ENCODE assay signal across 27 mouse cellular contexts in genomic region chr12:35153186-35153585, GRCm38 (mm10).
DNase-seq lines count a peak whose midpoint lies in the region; ATAC-seq and TF ChIP-seq lines count a peak whose summit lies in the region.
"Had no signal": no experiment of that assay in that cellular context is flagged by ENCODE, and none has a peak within 500 bp of the region (broad histone marks: within the 10 kb centered on the region; RNA-seq: fewer than 3 reads in every experiment).

No protein-coding gene starts in this region.

- no peak overlapping the region for H3K27ac ChIP-seq in lung, postnatal 0 days (ENCODE audit: low read length)
- H3K27ac ChIP-seq: embryonic facial prominence, embryonic 13.5 days; gastrocnemius, adult 2 months; heart, adult 2 months; hindbrain, embryonic 10.5 days; hindbrain, embryonic 15.5 days; macrophage had no signal

- peak; percentile 35 for DNase-seq in adrenal gland, adult 2 months
- no peak for DNase-seq in adrenal gland, postnatal 25 days
- DNase-seq in lung, postnatal 0 days (ENCODE audit: low spot score), result peak; percentile 26
- no peak for DNase-seq in lung, postnatal 14 days
- peak; percentile 4 for DNase-seq in adipocyte (ENCODE audit: low spot score)
- no peak for DNase-seq in layer of hippocampus, postnatal 14 days (ENCODE audit: low spot score in 2 of 2)
- DNase-seq: cerebellum, adult 11 months; cerebellum, adult 9-11 months; gastrocnemius, adult 2 months; heart, adult 2 months; heart, postnatal 14 days; kidney, adult 11 months; kidney, postnatal 14 days; layer of hippocampus, adult 9-11 months; right cerebral cortex, postnatal 25 days; thymus, adult 18-20 months; thymus, postnatal 25 days had no signal

- no peaks in the 10 kb centered on the region for H3K9me3 ChIP-seq in lung, postnatal 0 days (ENCODE audit: low read length)
- H3K9me3 ChIP-seq: embryonic facial prominence, embryonic 13.5 days; hindbrain, embryonic 10.5 days; hindbrain, embryonic 15.5 days had no signal

- no peaks in the 10 kb centered on the region for H3K27me3 ChIP-seq in lung, postnatal 0 days (replicated peaks; ENCODE audit: insufficient read depth, low read length)
- H3K27me3 ChIP-seq: embryonic facial prominence, embryonic 13.5 days; hindbrain, embryonic 15.5 days had no signal

- 50% methylated on average over 4 of the region's 4 CpGs for WGBS in lung, postnatal 0 days

- no peak for TF ChIP-seq CTCF in lung, postnatal 0 days (IDR thresholded peaks at IDR 0.05)

- no peak overlapping the region for H3K4me3 ChIP-seq in lung, postnatal 0 days (ENCODE audit: low read depth, low read length)
- H3K4me3 ChIP-seq: embryonic facial prominence, embryonic 13.5 days; gastrocnemius, adult 2 months; heart, adult 2 months; hindbrain, embryonic 10.5 days; hindbrain, embryonic 15.5 days had no signal

- no peaks in the 10 kb centered on the region for H3K36me3 ChIP-seq in lung, postnatal 0 days (ENCODE audit: insufficient read depth, low read length)
- H3K36me3 ChIP-seq: embryonic facial prominence, embryonic 13.5 days; hindbrain, embryonic 15.5 days had no signal

- no peak overlapping the region for H3K4me2 ChIP-seq in lung, postnatal 0 days (replicated peaks; ENCODE audit: low read depth, low read length)
- H3K4me2 ChIP-seq: embryonic facial prominence, embryonic 13.5 days; hindbrain, embryonic 15.5 days; liver, embryonic 11.5 days had no signal

- TF ChIP-seq EP300 in lung, postnatal 0 days (IDR thresholded peaks at IDR 0.05), result no peak

- no peaks in the 10 kb centered on the region for H3K4me1 ChIP-seq in lung, postnatal 0 days (ENCODE audit: insufficient read depth, low read depth, low read length)
- H3K4me1 ChIP-seq: embryonic facial prominence, embryonic 13.5 days; hindbrain, embryonic 15.5 days had no signal

- no peak for ATAC-seq in lung, postnatal 0 days
- no peak for ATAC-seq in megakaryocyte progenitor cell, adult 5-6 weeks (replicated peaks; ENCODE audit: poor library complexity)
- ATAC-seq: CD4-positive, CD25-positive, alpha-beta regulatory T cell, adult 4 months; forebrain, embryonic 16.5 days; inflammation-experienced regulatory T-cells, adult 6 months; midbrain, embryonic 16.5 days had no signal

- H3K9ac ChIP-seq in lung, postnatal 0 days (replicated peaks; ENCODE audit: low read depth), result no peak overlapping the region
- H3K9ac ChIP-seq: embryonic facial prominence, embryonic 13.5 days; hindbrain, embryonic 15.5 days had no signal

Comparison
In these comparisons a context has a peak if more than half of its experiments do, and no peak if none do; other contexts are left out.
1. DNase-seq: peak in adrenal gland, adult 2 months (single experiment), lung, postnatal 0 days (single experiment) and adipocyte (single experiment); none in adrenal gland, postnatal 25 days (single experiment), lung, postnatal 14 days (single experiment) and layer of hippocampus, postnatal 14 days (0 of 2).